Mouse (Mus musculus) liver, embryonic 15.5 days (tissue): ENCODE data around the gene Uri1. TPM values are rescaled to one million over a fixed set of nuclear protein-coding genes. Genes with fewer than 3 reads are reported as not detected.

Experiments
- ATAC-seq: fragments of 200-750 bp; cut with Nextera tagmentation; 2 replicates; pipeline ENCODE4 v1.8.0; 2017; ENCODE audit warnings: moderate number of reproducible peaks, mild to moderate bottlenecking, moderate library complexity; ENCODE audit not compliant: insufficient read depth
- H3K27ac ChIP-seq: fragments of 300-500 bp; sonication (generic); replicated peaks from 2 replicates; pipeline ENCODE4 v1.5.1; 2015; ENCODE audit warnings: mild to moderate bottlenecking, inconsistent platforms
- H3K27me3 ChIP-seq: fragments of 300-500 bp; sonication (generic); 2 replicates; pipeline ENCODE4 v1.6.1; 2015; ENCODE audit warnings: mild to moderate bottlenecking, inconsistent platforms
- H3K36me3 ChIP-seq: fragments of 300-500 bp; sonication (generic); replicated peaks from 2 replicates; pipeline ENCODE4 v1.6.1; 2015; ENCODE audit warnings: moderate library complexity, mild to moderate bottlenecking, inconsistent platforms
- H3K4me1 ChIP-seq: fragments of 300-500 bp; sonication (generic); replicated peaks from 2 replicates; pipeline ENCODE4 v1.6.1; 2015; ENCODE audit warnings: inconsistent platforms
- H3K4me2 ChIP-seq: fragments of 300-500 bp; sonication (generic); 2 replicates; pipeline ENCODE4 v1.6.1; 2015; ENCODE audit warnings: moderate library complexity, mild to moderate bottlenecking, inconsistent platforms
- H3K4me3 ChIP-seq: fragments of 300-500 bp; sonication (generic); replicated peaks from 2 replicates; pipeline ENCODE4 v1.5.1; 2015; ENCODE audit warnings: mild to moderate bottlenecking, inconsistent platforms
- H3K9ac ChIP-seq: fragments of 300-500 bp; sonication (generic); 2 replicates; pipeline ENCODE4 v1.6.1; 2015; ENCODE audit warnings: moderate library complexity, mild to moderate bottlenecking, inconsistent platforms
- H3K9me3 ChIP-seq: fragments of 300-500 bp; sonication (generic); replicated peaks from 2 replicates; pipeline ENCODE4 v1.6.1; 2016; ENCODE audit warnings: inconsistent platforms
- WGBS: fragments of 180-500 bp; shearing (Covaris S2); methylation state at CpG from one replicate; pipeline ENCODE4 v1.1.7; 2015; ENCODE audit warnings: mixed read lengths; ENCODE audit not compliant: insufficient replicate concordance; 5-methylcytosine and 5-hydroxymethylcytosine counted together
- polyA plus RNA-seq: library from polyadenylated mRNA; unstranded; fragments of >200 nt; fragmentation: Nextera tagmentation; extraction: Ambion mirVana; gene quantifications from 2 replicates; pipeline ENCODE4 v1.2.1, GENCODE M21; 2015

The Uri1 gene
- polyA plus RNA-seq, 1 experiment from 2014 or later, result 12.8 TPM

GRCm38 (mm10) chr7:37921681-37922430, 101.5 kb downstream of the Uri1 start:
- WGBS, result 68% methylated on average over 17 of the region's 17 CpGs
- no peak overlapping the region for H3K27ac ChIP-seq
- no peaks in the 10 kb centered on the region for H3K36me3 ChIP-seq
- H3K9me3 ChIP-seq, result no peaks in the 10 kb centered on the region
- H3K9ac ChIP-seq, result no peak overlapping the region
- no peak overlapping the region for H3K4me2 ChIP-seq
- ATAC-seq, result no peak
- H3K4me3 ChIP-seq, result no peak overlapping the region
- H3K4me1 ChIP-seq, result no peaks in the 10 kb centered on the region
- no peaks in the 10 kb centered on the region for H3K27me3 ChIP-seq

- no peaks in the 10 kb centered on the region for H3K9me3 ChIP-seq
- no peak for ATAC-seq
- no peaks in the 10 kb centered on the region for H3K27me3 ChIP-seq
- H3K27ac ChIP-seq, result no peak overlapping the region
- H3K4me1 ChIP-seq, result no peaks in the 10 kb centered on the region
- WGBS, result 44% methylated on average over 10 of the region's 10 CpGs
- no peak overlapping the region for H3K4me3 ChIP-seq
- no peak overlapping the region for H3K4me2 ChIP-seq
- no peak overlapping the region for H3K9ac ChIP-seq
- H3K36me3 ChIP-seq, result no peaks in the 10 kb centered on the region
Measured at GRCm38 (mm10) chr7:37918926-37919325, 104.4 kb downstream of the Uri1 start.

- Histone ChIP-seq H3K4me3 (no peak overlapping the region), H3K36me3 (no peaks in the 10 kb centered on the region), H3K4me1 (no peaks in the 10 kb centered on the region), H3K27ac (no peak overlapping the region), H3K27me3 (no peaks in the 10 kb centered on the region), H3K9ac (no peak overlapping the region), H3K4me2 (no peak overlapping the region), H3K9me3 (no peaks in the 10 kb centered on the region)
- no peak for ATAC-seq
- 58% methylated on average over 18 of the region's 18 CpGs for WGBS
Measured at GRCm38 (mm10) chr7:37916762-37917439, 106.5 kb downstream of the Uri1 start.

GRCm38 (mm10) chr7:37911802-37912122, 111.6 kb downstream of the Uri1 start:
- Histone ChIP-seq H3K9me3 (no peaks in the 10 kb centered on the region), H3K4me1 (no peaks in the 10 kb centered on the region), H3K4me3 (no peak overlapping the region), H3K27ac (no peak overlapping the region), H3K36me3 (no peaks in the 10 kb centered on the region), H3K27me3 (no peaks in the 10 kb centered on the region), H3K4me2 (no peak overlapping the region), H3K9ac (no peak overlapping the region)
- 46% methylated on average over 3 of the region's 3 CpGs for WGBS
- no peak for ATAC-seq

- Histone ChIP-seq H3K27ac (no peak overlapping the region), H3K36me3 (no peaks in the 10 kb centered on the region), H3K4me3 (no peak overlapping the region), H3K4me1 (no peaks in the 10 kb centered on the region), H3K4me2 (no peak overlapping the region), H3K9me3 (no peaks in the 10 kb centered on the region), H3K27me3 (no peaks in the 10 kb centered on the region), H3K9ac (no peak overlapping the region)
- 34% methylated on average over 5 of the region's 5 CpGs for WGBS
- no peak for ATAC-seq
Measured at GRCm38 (mm10) chr7:37911114-37911801, 112.1 kb downstream of the Uri1 start.

GRCm38 (mm10) chr7:37910161-37910560, 113.2 kb downstream of the Uri1 start:
- no peaks in the 10 kb centered on the region for H3K4me1 ChIP-seq
- WGBS, result 73% methylated on average over 9 of the region's 9 CpGs
- H3K36me3 ChIP-seq, result no peaks in the 10 kb centered on the region
- H3K9me3 ChIP-seq, result no peaks in the 10 kb centered on the region
- H3K9ac ChIP-seq, result no peak overlapping the region
- no peak overlapping the region for H3K27ac ChIP-seq
- H3K4me3 ChIP-seq, result no peak overlapping the region
- ATAC-seq, result no peak
- no peaks in the 10 kb centered on the region for H3K27me3 ChIP-seq
- no peak overlapping the region for H3K4me2 ChIP-seq

Other genes starting within 250 kb of the Uri1 start
- 0.07 TPM in 1 of 2 replicates, not detected in the other for gene Zfp536, start 249.9 kb downstream of the Uri1 start, polyA plus RNA-seq
- 77.6 and 79.9 TPM in 2 replicates for gene Ccne1, start 84.0 kb upstream of the Uri1 start, polyA plus RNA-seq
- 17.3 and 19.8 TPM in 2 replicates for gene 1600014C10Rik, start 159.7 kb upstream of the Uri1 start, polyA plus RNA-seq
- gene Plekhf1, start 204.5 kb upstream of the Uri1 start, polyA plus RNA-seq, result 0.53 and 0.66 TPM in 2 replicates
- gene Pop4, start 247.9 kb upstream of the Uri1 start, polyA plus RNA-seq, result 11.2 and 12.1 TPM in 2 replicates